Mouse (Mus musculus): ENCODE measurements around the gene Magi3.

- TF ChIP-seq CTCF (IDR thresholded peaks at IDR 0.05; ENCODE audit: low read depth, low read length) = no peak
- TF ChIP-seq POLR2A (IDR thresholded peaks at IDR 0.05; ENCODE audit: borderline replicate concordance, low read depth, low read length) = no peak
These were observed 1.2 kb downstream of the Magi3 start for GRCm38 (mm10) chr3:104218926-104219325.

All from bone marrow macrophage, adult 2 months (primary cell).